Mouse (Mus musculus) midbrain, embryonic 12.5 days (tissue): ENCODE measurements around the gene 4930519P11Rik. TPM values are rescaled to one million over a fixed set of nuclear protein-coding genes. Genes with fewer than 3 reads are reported as not detected.

ENCODE experiments used
- ATAC-seq: fragments of 200-750 bp; cut with Nextera tagmentation; 2 replicates; pipeline ENCODE4 v1.8.0; 2017; ENCODE audit warnings: low read depth, moderate TSS enrichment, moderate library complexity; ENCODE audit not compliant: low FRiP score
- H3K27ac ChIP-seq: fragments of 300-500 bp; sonication (generic); replicated peaks from 2 replicates; pipeline ENCODE4 v1.5.1; 2016; ENCODE audit warnings: mild to moderate bottlenecking
- H3K27me3 ChIP-seq: fragments of 300-500 bp; sonication (generic); 2 replicates; pipeline ENCODE4 v1.6.1; 2016; ENCODE audit warnings: mild to moderate bottlenecking
- H3K36me3 ChIP-seq: fragments of 300-500 bp; sonication (generic); 2 replicates; pipeline ENCODE4 v1.6.1; 2016
- H3K4me1 ChIP-seq: fragments of 300-500 bp; sonication (generic); 2 replicates; pipeline ENCODE4 v1.6.1; 2016
- H3K4me2 ChIP-seq: fragments of 300-500 bp; sonication (generic); replicated peaks from 2 replicates; pipeline ENCODE4 v1.6.1; 2016; ENCODE audit warnings: mild to moderate bottlenecking, moderate library complexity
- H3K4me3 ChIP-seq: fragments of 300-500 bp; sonication (generic); 2 replicates; pipeline ENCODE4 v1.5.1; 2016; ENCODE audit warnings: mild to moderate bottlenecking
- H3K9ac ChIP-seq: fragments of 300-500 bp; sonication (generic); replicated peaks from 2 replicates; pipeline ENCODE4 v1.6.1; 2016; ENCODE audit warnings: mild to moderate bottlenecking, moderate library complexity
- H3K9me3 ChIP-seq: fragments of 300-500 bp; sonication (generic); 2 replicates; pipeline ENCODE4 v1.6.1; 2016; ENCODE audit warnings: mild to moderate bottlenecking
- WGBS: fragments of 180-500 bp; shearing (Covaris S2); methylation state at CpG from one replicate; pipeline ENCODE4 v1.1.7; 2016; 5-methylcytosine and 5-hydroxymethylcytosine counted together
- polyA plus RNA-seq: library from polyadenylated mRNA; unstranded; fragments of >200 nt; fragmentation: Nextera tagmentation; extraction: Ambion mirVana; gene quantifications from 2 replicates; pipeline ENCODE4 v1.2.1, GENCODE M21; 2016

The 4930519P11Rik gene
- polyA plus RNA-seq, 1 experiment from 2014 or later: 0.54 TPM

DNA sequence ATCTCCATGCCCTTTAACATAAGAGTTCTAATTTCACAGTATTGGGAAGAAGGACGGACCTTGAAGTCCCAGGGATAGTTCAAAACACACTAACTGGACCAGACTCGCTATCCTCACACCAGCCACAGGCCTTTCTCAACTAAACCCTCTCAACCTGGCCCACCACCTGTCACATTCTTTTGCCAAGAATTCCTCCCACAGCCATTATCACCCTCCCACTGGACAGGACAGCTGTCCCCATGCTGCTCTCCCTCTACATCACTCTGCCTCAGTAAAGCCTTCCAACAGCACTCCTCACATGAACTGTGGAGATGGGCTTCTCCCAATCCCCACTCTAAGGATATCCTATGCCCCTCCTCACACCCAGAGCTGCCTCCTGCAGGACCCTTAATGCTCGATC, 47.7 kb downstream of the 4930519P11Rik start:
- H3K4me3 ChIP-seq: no peak overlapping the region
- H3K36me3 ChIP-seq: peaks cover 34% of the 10 kb centered on the region
- H3K27ac ChIP-seq: peak overlapping the region; percentile 58; the same call in 1 of the 2 replicates
- 70% methylated on average over 3 of the region's 3 CpGs for WGBS
- peaks cover 44% of the 10 kb centered on the region for H3K4me1 ChIP-seq
- no peaks in the 10 kb centered on the region for H3K27me3 ChIP-seq
- 0 out of 2 replicates have a peak overlapping the region, but pooled peaks have one; percentile 2 for H3K9ac ChIP-seq
- H3K9me3 ChIP-seq: no peaks in the 10 kb centered on the region
- peak overlapping the region; percentile 80; the same call in 1 of the 2 replicates for H3K4me2 ChIP-seq
- no peak for ATAC-seq

DNA sequence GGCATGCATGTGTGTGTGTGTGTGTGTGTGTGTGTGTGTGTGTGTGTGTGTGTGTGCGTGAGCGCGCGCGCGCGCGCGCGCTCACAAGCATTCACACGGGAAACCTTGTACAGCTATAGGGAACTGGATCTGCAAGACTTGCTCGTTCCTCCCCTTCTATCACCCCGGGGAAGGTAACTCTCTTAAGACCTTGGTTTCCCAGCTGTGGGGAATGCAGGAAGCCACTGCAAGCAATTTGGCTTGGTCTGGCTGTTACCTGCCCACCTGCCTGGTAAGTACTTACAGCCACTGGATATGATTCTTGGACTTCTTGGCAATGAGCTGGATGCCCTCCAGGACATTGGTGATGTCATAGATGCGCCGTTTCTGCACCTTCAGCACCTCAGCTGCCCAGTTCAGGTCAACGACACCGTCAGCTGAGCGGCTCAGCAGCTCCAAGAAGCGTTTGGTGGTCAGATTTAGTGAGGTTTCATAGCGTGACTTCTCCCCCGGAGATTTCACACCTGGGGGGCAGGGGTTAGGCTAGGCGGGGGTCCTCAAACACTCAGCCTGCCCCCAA, 49.5 kb downstream of the 4930519P11Rik start:
- Histone ChIP-seq H3K27ac (no peak overlapping the region), H3K4me1 (peaks cover 46% of the 10 kb centered on the region)
- 94% methylated on average over 21 of the region's 22 CpGs for WGBS

More for the DNA sequence above, 49.5 kb downstream of the 4930519P11Rik start:
- no peak overlapping the region for H3K4me3 ChIP-seq
- no peak overlapping the region for H3K4me2 ChIP-seq
- H3K36me3 ChIP-seq: peaks cover 38% of the 10 kb centered on the region
- H3K9me3 ChIP-seq: no peaks in the 10 kb centered on the region
- H3K9ac ChIP-seq: no peak overlapping the region
- no peak for ATAC-seq
- no peaks in the 10 kb centered on the region for H3K27me3 ChIP-seq

Other genes starting within 250 kb of the 4930519P11Rik start
- 14.3 and 15.4 TPM in 2 replicates for gene Cdk5rap1, start 240.4 kb downstream of the 4930519P11Rik start, polyA plus RNA-seq
- gene Snta1, start 205.3 kb downstream of the 4930519P11Rik start, polyA plus RNA-seq: 7.1 and 8.6 TPM in 2 replicates
- gene Cbfa2t2, start 177.0 kb downstream of the 4930519P11Rik start, polyA plus RNA-seq: 91.8 and 94.9 TPM in 2 replicates
- gene 1700003F12Rik, start 66.4 kb downstream of the 4930519P11Rik start, polyA plus RNA-seq: 2.2 and 3.3 TPM in 2 replicates
- 0.60 and 1.1 TPM in 2 replicates for gene Actl10, start 61.7 kb downstream of the 4930519P11Rik start, polyA plus RNA-seq
- gene Necab3, start 54.5 kb downstream of the 4930519P11Rik start, polyA plus RNA-seq: 11.9 and 12.3 TPM in 2 replicates
- gene E2f1, start 43.5 kb downstream of the 4930519P11Rik start, polyA plus RNA-seq: 36.0 and 41.1 TPM in 2 replicates
- gene Pxmp4, start 9.7 kb downstream of the 4930519P11Rik start, polyA plus RNA-seq: 9.4 and 13.8 TPM in 2 replicates
- gene Zfp341, start 140 bp downstream of the 4930519P11Rik start, polyA plus RNA-seq: 1.4 and 1.5 TPM in 2 replicates
- 26.1 and 27.9 TPM in 2 replicates for gene Chmp4b, start 38.3 kb upstream of the 4930519P11Rik start, polyA plus RNA-seq
- not detected in 2 replicates for gene Gm14214, start 156.6 kb upstream of the 4930519P11Rik start, polyA plus RNA-seq
- 38.9 and 44.6 TPM in 2 replicates for gene Raly, start 177.7 kb upstream of the 4930519P11Rik start, polyA plus RNA-seq
- 1.9 and 2.2 TPM in 2 replicates for gene a, start 178.0 kb upstream of the 4930519P11Rik start, polyA plus RNA-seq